Comparison of ENCODE assay signal across 8 mouse cellular contexts in genomic region chr11:120784064-120784791, GRCm38 (mm10). TPM values are rescaled to one million over a fixed set of nuclear protein-coding genes. Genes with fewer than 3 reads are reported as not detected.
A peak's percentile ranks its signal among the peaks of the same experiment; 100 is the strongest.
DNase-seq lines count a peak whose midpoint lies in the region; ATAC-seq and TF ChIP-seq lines count a peak whose summit lies in the region.

Rfng (minus strand) TSS chr11:120784207.
Gps1 (plus strand) TSS chr11:120784272.

- peak within 1 kb of the TSS; percentile 87 for H3K9ac ChIP-seq in forebrain, embryonic 16.5 days (replicated peaks; ENCODE audit: low read depth, low read length)
- H3K9ac ChIP-seq in lung, postnatal 0 days (replicated peaks; ENCODE audit: low read depth): peak within 1 kb of the TSS; percentile 84

- TF ChIP-seq CTCF in G1E (IDR thresholded peaks at IDR 0.05; ENCODE audit: low read depth, low read length): no peak
- no peak for TF ChIP-seq CTCF in lung, postnatal 0 days (IDR thresholded peaks at IDR 0.05)

- under 1% methylated on average over 95 of the region's 107 CpGs for WGBS in forebrain, embryonic 16.5 days
- under 1% methylated on average over 71 of the region's 107 CpGs for WGBS in lung, postnatal 0 days

- peaks cover 53% of the 10 kb centered on the region for H3K4me1 ChIP-seq in G1E (ENCODE audit: insufficient read depth, low read depth, low read length)
- H3K4me1 ChIP-seq in forebrain, embryonic 16.5 days (replicated peaks; ENCODE audit: control insufficient read depth, insufficient read depth, low read length): peaks cover 18% of the 10 kb centered on the region
- H3K4me1 ChIP-seq in lung, postnatal 0 days (ENCODE audit: insufficient read depth, low read depth, low read length): peaks cover 13% of the 10 kb centered on the region; the same call in 1 of the 2 replicates

- H3K27ac ChIP-seq in forebrain, embryonic 16.5 days (ENCODE audit: low read length): peak within 1 kb of the TSS; percentile 60
- peak within 1 kb of the TSS; percentile 82 for H3K27ac ChIP-seq in lung, postnatal 0 days (ENCODE audit: low read length)

- ATAC-seq in G1E (ENCODE audit: extremely low read depth, insufficient number of reproducible peaks, low FRiP score, poor library complexity, severe bottlenecking): peak; percentile 41
- peak; percentile 91 for ATAC-seq in forebrain, embryonic 16.5 days
- ATAC-seq in lung, postnatal 0 days: peak; percentile 88

- peak; percentile 96 for DNase-seq in G1E (ENCODE audit: low spot score)
- DNase-seq in cerebellum, adult 11-12 months: peak; percentile 81
- peak; percentile 85 for DNase-seq in heart, postnatal 4 days
- DNase-seq in layer of hippocampus, adult 9-11 months: peak; percentile 72
- DNase-seq in lung, postnatal 0 days (ENCODE audit: low spot score): peak; percentile 92
- DNase-seq in ovary, postnatal 36 days (ENCODE audit: low spot score): peak; percentile 84
- peak; percentile 89 for DNase-seq in thymus, postnatal 14 days

- H3K4me3 ChIP-seq in G1E (ENCODE audit: low read depth, low read length): peak within 1 kb of the TSS; percentile 98
- peak within 1 kb of the TSS; percentile 71 for H3K4me3 ChIP-seq in forebrain, embryonic 16.5 days (replicated peaks; ENCODE audit: low read length)
- peak within 1 kb of the TSS; percentile 80 for H3K4me3 ChIP-seq in lung, postnatal 0 days (ENCODE audit: low read depth, low read length)

- TF ChIP-seq EP300 in lung, postnatal 0 days (IDR thresholded peaks at IDR 0.05): no peak

- H3K27me3 ChIP-seq in G1E (ENCODE audit: insufficient read depth, low read length): no peaks in the 10 kb centered on the region
- H3K27me3 ChIP-seq in forebrain, embryonic 16.5 days (replicated peaks; ENCODE audit: control insufficient read depth, insufficient read depth, low read length): no peaks in the 10 kb centered on the region
- no peaks in the 10 kb centered on the region for H3K27me3 ChIP-seq in lung, postnatal 0 days (replicated peaks; ENCODE audit: insufficient read depth, low read length)

- peak within 1 kb of the TSS; percentile 94 for H3K4me2 ChIP-seq in forebrain, embryonic 16.5 days (ENCODE audit: low read length)
- H3K4me2 ChIP-seq in lung, postnatal 0 days (replicated peaks; ENCODE audit: low read depth, low read length): peak within 1 kb of the TSS; percentile 99

- H3K36me3 ChIP-seq in G1E (replicated peaks): peaks cover 80% of the 10 kb centered on the region
- H3K36me3 ChIP-seq in forebrain, embryonic 16.5 days (ENCODE audit: control insufficient read depth, insufficient read depth): peaks cover 14% of the 10 kb centered on the region; the same call in 1 of the 2 replicates
- H3K36me3 ChIP-seq in lung, postnatal 0 days (ENCODE audit: insufficient read depth, low read length): peaks cover 12% of the 10 kb centered on the region; the same call in 1 of the 2 replicates

- H3K9me3 ChIP-seq in G1E (replicated peaks): no peaks in the 10 kb centered on the region
- no peaks in the 10 kb centered on the region for H3K9me3 ChIP-seq in forebrain, embryonic 16.5 days (ENCODE audit: control insufficient read depth, low read length)
- H3K9me3 ChIP-seq in lung, postnatal 0 days (ENCODE audit: low read length): no peaks in the 10 kb centered on the region

RNA-seq across cellular contexts. Expression of gene Rfng, which starts in this region (rescaled TPM):
- 18.4 and 24.2 TPM in 2 replicates for total RNA-seq in G1E (2014; fragmentation: Nextera tagmentation)
- 3.5 and 4.1 TPM in 2 replicates for total RNA-seq in G1E (2017)
- polyA plus RNA-seq in G1E (2012): 55.0 and 67.6 TPM in 2 replicates
- 95.2 and 119 TPM in 2 replicates for polyA plus RNA-seq in forebrain, embryonic 16.5 days (2015; fragmentation: Nextera tagmentation; extraction: Ambion mirVana)
- 10 to 100 TPM; 13.2 to 13.3 TPM for total RNA-seq in heart, postnatal 4 days (2021)
- polyA plus RNA-seq in lung, postnatal 0 days (2015; fragmentation: Nextera tagmentation; extraction: Ambion mirVana): 22.5 and 26.4 TPM in 2 replicates

RNA-seq across cellular contexts. Expression of gene Gps1, which starts in this region (rescaled TPM):
- total RNA-seq in G1E (2014; fragmentation: Nextera tagmentation): 109 and 111 TPM in 2 replicates
- total RNA-seq in G1E (2017): 110 and 144 TPM in 2 replicates
- 65.9 and 66.5 TPM in 2 replicates for polyA plus RNA-seq in G1E (2012)
- 287 and 305 TPM in 2 replicates for polyA plus RNA-seq in forebrain, embryonic 16.5 days (2015; fragmentation: Nextera tagmentation; extraction: Ambion mirVana)
- total RNA-seq in heart, postnatal 4 days (2021): 10 to 100 TPM; 73.0 to 78.0 TPM
- 121 and 131 TPM in 2 replicates for polyA plus RNA-seq in lung, postnatal 0 days (2015; fragmentation: Nextera tagmentation; extraction: Ambion mirVana)

Comparison
In these comparisons a context has a peak if more than half of its experiments do, and no peak if none do; other contexts are left out.
1. Peak in every context shown above with its lines: DNase-seq, ATAC-seq, H3K4me3 ChIP-seq and H3K27ac ChIP-seq.
2. ATAC-seq: peak in every context shown above with its lines; median percentile 91 in forebrain, embryonic 16.5 days; 88 in lung, postnatal 0 days; 41 in G1E.